Mouse (Mus musculus): ENCODE measurements around the gene Postn.

- TF ChIP-seq CTCF (IDR thresholded peaks at IDR 0.05; ENCODE audit: low read depth, low read length) = no peak
- no peak for TF ChIP-seq POLR2A (IDR thresholded peaks at IDR 0.05; ENCODE audit: insufficient read depth, low read length)
- no peak for TF ChIP-seq EP300 (IDR thresholded peaks at IDR 0.05; ENCODE audit: insufficient read depth, low read depth, low read length)
Measured at GRCm38 (mm10) chr3:54424146-54424545, 63.2 kb downstream of the Postn start.
